Mouse (Mus musculus) midbrain, embryonic 11.5 days (tissue): Measurements from ENCODE around the gene Podxl2. TPM values are rescaled to one million over a fixed set of nuclear protein-coding genes. Genes with fewer than 3 reads are reported as not detected.

ENCODE experiments used
- ATAC-seq: fragments of 200-750 bp; cut with Nextera tagmentation; 2 replicates; pipeline ENCODE4 v1.8.0; 2017; ENCODE audit warnings: moderate TSS enrichment, moderate library complexity; ENCODE audit not compliant: low FRiP score
- DNase-seq: peaks from one replicate; pipeline ENCODE4 v3.0.0; 2015; ENCODE audit warnings: low spot score; ENCODE audit errors: missing footprints
- H3K27ac ChIP-seq: fragments of 300-500 bp; sonication (generic); 2 replicates; pipeline ENCODE4 v1.5.1; 2014; ENCODE audit warnings: low read depth, low read length
- H3K27me3 ChIP-seq: fragments of 300-500 bp; sonication (generic); 2 replicates; pipeline ENCODE4 v1.6.1; 2014; ENCODE audit warnings: mild to moderate bottlenecking, low read length, moderate library complexity, mixed read lengths; ENCODE audit not compliant: control insufficient read depth, insufficient read depth
- H3K36me3 ChIP-seq: fragments of 300-500 bp; sonication (generic); 2 replicates; pipeline ENCODE4 v1.6.1; 2014; ENCODE audit warnings: mild to moderate bottlenecking, low read length, moderate library complexity, mixed read lengths; ENCODE audit not compliant: control insufficient read depth, insufficient read depth
- H3K4me1 ChIP-seq: fragments of 300-500 bp; sonication (generic); 2 replicates; pipeline ENCODE4 v1.6.1; 2014; ENCODE audit warnings: low read length; ENCODE audit not compliant: control insufficient read depth, insufficient read depth
- H3K4me2 ChIP-seq: fragments of 300-500 bp; sonication (generic); 2 replicates; pipeline ENCODE4 v1.6.1; 2014; ENCODE audit warnings: mild to moderate bottlenecking, moderate library complexity
- H3K4me3 ChIP-seq: fragments of 300-500 bp; sonication (generic); 2 replicates; pipeline ENCODE4 v1.5.1; 2014; ENCODE audit warnings: low read depth, low read length
- H3K9ac ChIP-seq: fragments of 300-500 bp; sonication (generic); 2 replicates; pipeline ENCODE4 v1.6.1; 2014; ENCODE audit warnings: low read length
- H3K9me3 ChIP-seq: fragments of 300-500 bp; sonication (generic); 2 replicates; pipeline ENCODE4 v1.6.1; 2016; ENCODE audit warnings: low read length; ENCODE audit not compliant: control insufficient read depth
- WGBS: fragments of 180-500 bp; shearing (Covaris S2); extraction: QIAGEN DNeasy Blood & Tissue Kit; methylation state at CpG from one replicate; pipeline ENCODE4 v1.1.7; 2014; 5-methylcytosine and 5-hydroxymethylcytosine counted together
- polyA plus RNA-seq: library from polyadenylated mRNA; unstranded; fragments of >200 nt; fragmentation: Nextera tagmentation; extraction: Ambion mirVana; gene quantifications from 2 replicates; pipeline ENCODE4 v1.2.1, GENCODE M21; 2014

The Podxl2 gene
- polyA plus RNA-seq, 1 experiment from 2014 or later = 118 TPM

- H3K4me3 ChIP-seq = no peak overlapping the region
- no peaks in the 10 kb centered on the region for H3K27me3 ChIP-seq
- ATAC-seq = no peak
- no peak overlapping the region for H3K4me2 ChIP-seq
- no peaks in the 10 kb centered on the region for H3K36me3 ChIP-seq
- no peak overlapping the region for H3K27ac ChIP-seq
- H3K4me1 ChIP-seq = no peaks in the 10 kb centered on the region
- no peak overlapping the region for H3K9ac ChIP-seq
- no peak for DNase-seq
- no peaks in the 10 kb centered on the region for H3K9me3 ChIP-seq
- 90% methylated on average over 17 of the region's 17 CpGs for WGBS
Observed at GRCm38 (mm10) chr6:88804966-88805577, 69.8 kb downstream of the Podxl2 start.

GRCm38 (mm10) chr6:88803957-88804695 is 70.7 kb downstream of the Podxl2 start:
- ATAC-seq (no peak), DNase-seq (no peak)
- Histone ChIP-seq H3K27ac (no peak overlapping the region), H3K4me3 (no peak overlapping the region), H3K4me2 (no peak overlapping the region), H3K4me1 (no peaks in the 10 kb centered on the region), H3K9ac (no peak overlapping the region), H3K36me3 (no peaks in the 10 kb centered on the region), H3K9me3 (no peaks in the 10 kb centered on the region), H3K27me3 (no peaks in the 10 kb centered on the region)
- WGBS = 80% methylated on average over 4 of the region's 4 CpGs

- ATAC-seq = no peak
- no peak overlapping the region for H3K4me3 ChIP-seq
- 86% methylated on average over 7 of the region's 7 CpGs for WGBS
Observed at GRCm38 (mm10) chr6:88803051-88803450, 71.8 kb downstream of the Podxl2 start.

GRCm38 (mm10) chr6:88800735-88801134 is 74.1 kb downstream of the Podxl2 start:
- DNase-seq (no peak), ATAC-seq (no peak)

More at GRCm38 (mm10) chr6:88803051-88803450, 71.8 kb downstream of the Podxl2 start:
- Histone ChIP-seq H3K27ac (no peak overlapping the region), H3K4me1 (no peaks in the 10 kb centered on the region), H3K36me3 (no peaks in the 10 kb centered on the region), H3K4me2 (no peak overlapping the region), H3K27me3 (no peaks in the 10 kb centered on the region), H3K9ac (no peak overlapping the region), H3K9me3 (no peaks in the 10 kb centered on the region)
- no peak for DNase-seq

GRCm38 (mm10) chr6:88800191-88800590 is 74.7 kb downstream of the Podxl2 start:
- no peak overlapping the region for H3K4me2 ChIP-seq
- no peak overlapping the region for H3K4me3 ChIP-seq
- WGBS = 84% methylated on average over 7 of the region's 7 CpGs
- ATAC-seq (no peak), DNase-seq (no peak)
- no peak overlapping the region for H3K27ac ChIP-seq
- H3K9ac ChIP-seq = no peak overlapping the region
- H3K4me1 ChIP-seq = no peaks in the 10 kb centered on the region
- no peaks in the 10 kb centered on the region for H3K27me3 ChIP-seq
- no peaks in the 10 kb centered on the region for H3K36me3 ChIP-seq
- H3K9me3 ChIP-seq = no peaks in the 10 kb centered on the region

More at GRCm38 (mm10) chr6:88800735-88801134, 74.1 kb downstream of the Podxl2 start:
- Histone ChIP-seq H3K27ac (no peak overlapping the region), H3K4me3 (no peak overlapping the region), H3K4me2 (no peak overlapping the region), H3K9ac (no peak overlapping the region), H3K36me3 (no peaks in the 10 kb centered on the region), H3K27me3 (no peaks in the 10 kb centered on the region), H3K4me1 (no peaks in the 10 kb centered on the region), H3K9me3 (no peaks in the 10 kb centered on the region)
- 67% methylated on average over 3 of the region's 3 CpGs for WGBS

GRCm38 (mm10) chr6:88794561-88794971 is 80.3 kb downstream of the Podxl2 start:
- ATAC-seq (no peak), DNase-seq (no peak)
- H3K4me2 ChIP-seq = no peak overlapping the region
- H3K36me3 ChIP-seq = no peaks in the 10 kb centered on the region
- no peak overlapping the region for H3K4me3 ChIP-seq
- WGBS = 84% methylated on average over 14 of the region's 14 CpGs
- H3K4me1 ChIP-seq = no peaks in the 10 kb centered on the region; the same call in 1 of the 2 replicates
- H3K27ac ChIP-seq = no peak overlapping the region
- no peaks in the 10 kb centered on the region for H3K27me3 ChIP-seq
- H3K9me3 ChIP-seq = no peaks in the 10 kb centered on the region
- H3K9ac ChIP-seq = no peak overlapping the region

GRCm38 (mm10) chr6:88793872-88794271 is 81.0 kb downstream of the Podxl2 start:
- Histone ChIP-seq H3K27me3 (no peaks in the 10 kb centered on the region), H3K36me3 (no peaks in the 10 kb centered on the region), H3K9ac (no peak overlapping the region), H3K4me2 (no peak overlapping the region), H3K4me1 (no peaks in the 10 kb centered on the region; the same call in 1 of the 2 replicates), H3K4me3 (no peak overlapping the region), H3K9me3 (no peaks in the 10 kb centered on the region), H3K27ac (no peak overlapping the region)
- DNase-seq (no peak), ATAC-seq (no peak)
- 83% methylated on average over 13 of the region's 13 CpGs for WGBS

- Histone ChIP-seq H3K9ac (no peak overlapping the region), H3K27ac (no peak overlapping the region), H3K4me3 (no peak overlapping the region), H3K4me1 (no peaks in the 10 kb centered on the region; the same call in 1 of the 2 replicates), H3K36me3 (no peaks in the 10 kb centered on the region), H3K27me3 (no peaks in the 10 kb centered on the region), H3K9me3 (no peaks in the 10 kb centered on the region), H3K4me2 (no peak overlapping the region)
- ATAC-seq (peak; percentile 63; the same call in 1 of the 2 replicates), DNase-seq (no peak)
- 47% methylated on average over 2 of the region's 2 CpGs for WGBS
Observed at GRCm38 (mm10) chr6:88793243-88793642, 81.6 kb downstream of the Podxl2 start.
